Mouse (Mus musculus): Measurements from ENCODE around the gene Dgki. TPM values are rescaled to one million over a fixed set of nuclear protein-coding genes. Genes with fewer than 3 reads are reported as not detected.

Dgki gene
- polyA plus RNA-seq, 1 experiment: not detected

- 100% methylated on average over 2 of the region's 2 CpGs for WGBS
- Histone ChIP-seq H3K27ac (ENCODE audit: insufficient read depth, low read depth, low read length) (no peak overlapping the region), H3K4me1 (ENCODE audit: control insufficient read depth, insufficient read depth, low read length) (0 out of 2 replicates have a peak, but pooled peaks cover 3% of the 10 kb centered on the region), H3K4me3 (ENCODE audit: insufficient read depth, low read depth, low read length) (no peak overlapping the region)
- TF ChIP-seq POLR2A (IDR thresholded peaks at IDR 0.05; ENCODE audit: insufficient read depth, low read depth, low read length): no peak
- no peak for TF ChIP-seq CTCF (IDR thresholded peaks at IDR 0.05; ENCODE audit: insufficient read depth, low read depth, low read length)
These were observed 271.7 kb downstream of the Dgki start for GRCm38 (mm10) chr6:37028300-37028699.

GRCm38 (mm10) chr6:37026343-37027243 is 273.4 kb downstream of the Dgki start:
- Histone ChIP-seq H3K4me1 (ENCODE audit: control insufficient read depth, insufficient read depth, low read length) (no peaks in the 10 kb centered on the region), H3K27ac (ENCODE audit: insufficient read depth, low read depth, low read length) (no peak overlapping the region), H3K4me3 (ENCODE audit: insufficient read depth, low read depth, low read length) (no peak overlapping the region)
- no peak for TF ChIP-seq POLR2A (IDR thresholded peaks at IDR 0.05; ENCODE audit: insufficient read depth, low read depth, low read length)
- WGBS: 58% methylated on average over 8 of the region's 8 CpGs

GRCm38 (mm10) chr6:37016046-37016445 is 283.9 kb downstream of the Dgki start:
- TF ChIP-seq CTCF (IDR thresholded peaks at IDR 0.05; ENCODE audit: insufficient read depth, low read depth, low read length): no peak
- TF ChIP-seq POLR2A (IDR thresholded peaks at IDR 0.05; ENCODE audit: insufficient read depth, low read depth, low read length): no peak
- Histone ChIP-seq H3K4me1 (ENCODE audit: control insufficient read depth, insufficient read depth, low read length) (no peaks in the 10 kb centered on the region), H3K27ac (ENCODE audit: insufficient read depth, low read depth, low read length) (no peak overlapping the region), H3K4me3 (ENCODE audit: insufficient read depth, low read depth, low read length) (no peak overlapping the region)

- no peaks in the 10 kb centered on the region for H3K4me1 ChIP-seq (ENCODE audit: control insufficient read depth, insufficient read depth, low read length)
- TF ChIP-seq CTCF (IDR thresholded peaks at IDR 0.05; ENCODE audit: insufficient read depth, low read depth, low read length) (no peak), POLR2A (IDR thresholded peaks at IDR 0.05; ENCODE audit: insufficient read depth, low read depth, low read length) (no peak)
- no peak overlapping the region for H3K4me3 ChIP-seq (ENCODE audit: insufficient read depth, low read depth, low read length)
- 92% methylated on average over 2 of the region's 2 CpGs for WGBS
- H3K27ac ChIP-seq (ENCODE audit: insufficient read depth, low read depth, low read length): no peak overlapping the region
These were observed 288.4 kb downstream of the Dgki start for GRCm38 (mm10) chr6:37011597-37011996.

- Histone ChIP-seq H3K4me3 (ENCODE audit: insufficient read depth, low read depth, low read length) (no peak overlapping the region), H3K4me1 (ENCODE audit: control insufficient read depth, insufficient read depth, low read length) (no peaks in the 10 kb centered on the region), H3K27ac (ENCODE audit: insufficient read depth, low read depth, low read length) (no peak overlapping the region)
- TF ChIP-seq CTCF (IDR thresholded peaks at IDR 0.05; ENCODE audit: insufficient read depth, low read depth, low read length) (no peak), POLR2A (IDR thresholded peaks at IDR 0.05; ENCODE audit: insufficient read depth, low read depth, low read length) (no peak)
- WGBS: 26% methylated on average over 4 of the region's 4 CpGs
These were observed 292.4 kb downstream of the Dgki start for GRCm38 (mm10) chr6:37007573-37007972.

- Histone ChIP-seq H3K27ac (ENCODE audit: insufficient read depth, low read depth, low read length) (no peak overlapping the region), H3K4me1 (ENCODE audit: control insufficient read depth, insufficient read depth, low read length) (no peaks in the 10 kb centered on the region), H3K4me3 (ENCODE audit: insufficient read depth, low read depth, low read length) (no peak overlapping the region)
- TF ChIP-seq POLR2A (IDR thresholded peaks at IDR 0.05; ENCODE audit: insufficient read depth, low read depth, low read length) (no peak), CTCF (IDR thresholded peaks at IDR 0.05; ENCODE audit: insufficient read depth, low read depth, low read length) (no peak)
- 96% methylated on average over 3 of the region's 3 CpGs for WGBS
These were observed 295.1 kb downstream of the Dgki start for GRCm38 (mm10) chr6:37004914-37005313.

GRCm38 (mm10) chr6:37003235-37003634 is 296.7 kb downstream of the Dgki start:
- 55% methylated on average over 5 of the region's 5 CpGs for WGBS
- Histone ChIP-seq H3K4me1 (ENCODE audit: control insufficient read depth, insufficient read depth, low read length) (no peaks in the 10 kb centered on the region), H3K4me3 (ENCODE audit: insufficient read depth, low read depth, low read length) (no peak overlapping the region), H3K27ac (ENCODE audit: insufficient read depth, low read depth, low read length) (no peak overlapping the region)
- no peak for TF ChIP-seq POLR2A (IDR thresholded peaks at IDR 0.05; ENCODE audit: insufficient read depth, low read depth, low read length)
- TF ChIP-seq CTCF (IDR thresholded peaks at IDR 0.05; ENCODE audit: insufficient read depth, low read depth, low read length): no peak

GRCm38 (mm10) chr6:36998942-36999341 is 301.0 kb downstream of the Dgki start:
- 96% methylated on average over 10 of the region's 10 CpGs for WGBS
- peaks cover 8% of the 10 kb centered on the region for H3K4me1 ChIP-seq (ENCODE audit: control insufficient read depth, insufficient read depth, low read length)
- no peak overlapping the region for H3K27ac ChIP-seq (ENCODE audit: insufficient read depth, low read depth, low read length)
- no peak overlapping the region for H3K4me3 ChIP-seq (ENCODE audit: insufficient read depth, low read depth, low read length)
- no peak for TF ChIP-seq POLR2A (IDR thresholded peaks at IDR 0.05; ENCODE audit: insufficient read depth, low read depth, low read length)
- no peak for TF ChIP-seq CTCF (IDR thresholded peaks at IDR 0.05; ENCODE audit: insufficient read depth, low read depth, low read length)

GRCm38 (mm10) chr6:36994329-36994728 is 305.7 kb downstream of the Dgki start:
- no peak overlapping the region for H3K4me3 ChIP-seq (ENCODE audit: insufficient read depth, low read depth, low read length)
- 57% methylated on average over 5 of the region's 5 CpGs for WGBS
- TF ChIP-seq CTCF (IDR thresholded peaks at IDR 0.05; ENCODE audit: insufficient read depth, low read depth, low read length): no peak
- TF ChIP-seq POLR2A (IDR thresholded peaks at IDR 0.05; ENCODE audit: insufficient read depth, low read depth, low read length): no peak
- peaks cover 8% of the 10 kb centered on the region for H3K4me1 ChIP-seq (ENCODE audit: control insufficient read depth, insufficient read depth, low read length)
- H3K27ac ChIP-seq (ENCODE audit: insufficient read depth, low read depth, low read length): no peak overlapping the region
